Mouse (Mus musculus): ENCODE data around the gene Peli2.

GRCm38 (mm10) chr14:48241335-48241734, 120.7 kb downstream of the Peli2 start:
- TF ChIP-seq CTCF (IDR thresholded peaks at IDR 0.05; ENCODE audit: control insufficient read depth, insufficient read depth, low read length) (no peak), POLR2A (IDR thresholded peaks at IDR 0.05; ENCODE audit: borderline replicate concordance, control insufficient read depth, low read depth, low read length) (no peak)

Measured in bone marrow, adult 2 months (tissue).